Mouse (Mus musculus): ENCODE measurements at regions not wholly inside any gene's neighbourhood (a gene's known extent, or its start where the extent isn't known, plus 50 kb on each side); places are given as distances from the start of the nearest gene placed in this dataset.

DNA sequence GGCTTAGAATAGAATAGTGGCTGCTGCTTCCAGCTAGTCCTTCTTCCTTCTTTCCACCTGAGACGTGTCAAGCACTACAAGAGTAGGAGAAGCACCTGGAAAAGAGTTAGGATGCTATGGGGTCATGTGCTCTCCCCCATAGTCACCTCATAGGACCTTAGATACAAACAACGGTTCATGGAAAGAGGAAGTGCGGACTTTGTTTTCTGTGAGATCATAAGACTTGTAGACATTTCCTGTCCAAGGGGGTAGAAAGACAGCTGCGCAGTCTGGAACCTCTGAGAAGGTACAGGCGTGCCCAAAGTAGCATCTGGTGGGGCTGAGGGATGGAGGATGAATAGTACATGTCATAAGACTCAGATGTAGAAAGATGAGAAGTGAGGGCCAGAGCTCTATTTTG, 125.6 kb upstream of the Fbxo11 start:
- Histone ChIP-seq H3K27ac (ENCODE audit: control insufficient read depth, insufficient read depth, low read depth, low read length, poor library complexity) (peak overlapping the region; percentile 33; the same call in 1 of the 2 replicates), H3K4me1 (ENCODE audit: control insufficient read depth, insufficient read depth, low read length) (no peaks in the 10 kb centered on the region), H3K4me3 (replicated peaks; ENCODE audit: control insufficient read depth, low read depth, low read length) (no peak overlapping the region)
- 4% methylated on average over 5 of the region's 5 CpGs for WGBS
- TF ChIP-seq POLR2A (IDR thresholded peaks at IDR 0.05; ENCODE audit: borderline replicate concordance, control insufficient read depth, low read depth, low read length) (no peak), CTCF (IDR thresholded peaks at IDR 0.05; ENCODE audit: control insufficient read depth, insufficient read depth, low read length) (no peak)

- Histone ChIP-seq H3K4me3 (replicated peaks; ENCODE audit: control insufficient read depth, low read depth, low read length) (no peak overlapping the region), H3K4me1 (ENCODE audit: control insufficient read depth, insufficient read depth, low read length) (no peaks in the 10 kb centered on the region), H3K27ac (ENCODE audit: control insufficient read depth, insufficient read depth, low read depth, low read length, poor library complexity) (no peak overlapping the region)
- 76% methylated on average over 2 of the region's 2 CpGs for WGBS
- TF ChIP-seq POLR2A (IDR thresholded peaks at IDR 0.05; ENCODE audit: borderline replicate concordance, control insufficient read depth, low read depth, low read length) (no peak), CTCF (IDR thresholded peaks at IDR 0.05; ENCODE audit: control insufficient read depth, insufficient read depth, low read length) (no peak)
These were observed 126.4 kb upstream of the Fbxo11 start for GRCm38 (mm10) chr17:88191444-88191843.

GRCm38 (mm10) chr17:88191930-88192807, 127.1 kb upstream of the Fbxo11 start:
- 85% methylated on average over 16 of the region's 16 CpGs for WGBS
- H3K27ac ChIP-seq (ENCODE audit: control insufficient read depth, insufficient read depth, low read depth, low read length, poor library complexity): no peak overlapping the region
- H3K4me3 ChIP-seq (replicated peaks; ENCODE audit: control insufficient read depth, low read depth, low read length): no peak overlapping the region
- no peak for TF ChIP-seq POLR2A (IDR thresholded peaks at IDR 0.05; ENCODE audit: borderline replicate concordance, control insufficient read depth, low read depth, low read length)
- TF ChIP-seq CTCF (IDR thresholded peaks at IDR 0.05; ENCODE audit: control insufficient read depth, insufficient read depth, low read length): no peak
- no peaks in the 10 kb centered on the region for H3K4me1 ChIP-seq (ENCODE audit: control insufficient read depth, insufficient read depth, low read length)

- no peaks in the 10 kb centered on the region for H3K4me1 ChIP-seq (ENCODE audit: control insufficient read depth, insufficient read depth, low read length)
- TF ChIP-seq CTCF (IDR thresholded peaks at IDR 0.05; ENCODE audit: control insufficient read depth, insufficient read depth, low read length): no peak
- TF ChIP-seq POLR2A (IDR thresholded peaks at IDR 0.05; ENCODE audit: borderline replicate concordance, control insufficient read depth, low read depth, low read length): no peak
- WGBS: 80% methylated on average over 5 of the region's 5 CpGs
- H3K27ac ChIP-seq (ENCODE audit: control insufficient read depth, insufficient read depth, low read depth, low read length, poor library complexity): no peak overlapping the region
- no peak overlapping the region for H3K4me3 ChIP-seq (replicated peaks; ENCODE audit: control insufficient read depth, low read depth, low read length)
These were observed 129.6 kb upstream of the Fbxo11 start for GRCm38 (mm10) chr17:88194693-88195092.

- Histone ChIP-seq H3K4me3 (replicated peaks; ENCODE audit: control insufficient read depth, low read depth, low read length) (no peak overlapping the region), H3K4me1 (ENCODE audit: control insufficient read depth, insufficient read depth, low read length) (no peaks in the 10 kb centered on the region), H3K27ac (ENCODE audit: control insufficient read depth, insufficient read depth, low read depth, low read length, poor library complexity) (no peak overlapping the region)
- 94% methylated on average over 2 of the region's 2 CpGs for WGBS
- TF ChIP-seq POLR2A (IDR thresholded peaks at IDR 0.05; ENCODE audit: borderline replicate concordance, control insufficient read depth, low read depth, low read length): no peak
- TF ChIP-seq CTCF (IDR thresholded peaks at IDR 0.05; ENCODE audit: control insufficient read depth, insufficient read depth, low read length): no peak
These were observed 130.2 kb upstream of the Fbxo11 start for GRCm38 (mm10) chr17:88195303-88195702.

GRCm38 (mm10) chr17:88195893-88196292, 130.8 kb upstream of the Fbxo11 start:
- Histone ChIP-seq H3K27ac (ENCODE audit: control insufficient read depth, insufficient read depth, low read depth, low read length, poor library complexity) (no peak overlapping the region), H3K4me3 (replicated peaks; ENCODE audit: control insufficient read depth, low read depth, low read length) (no peak overlapping the region), H3K4me1 (ENCODE audit: control insufficient read depth, insufficient read depth, low read length) (no peaks in the 10 kb centered on the region)
- TF ChIP-seq CTCF (IDR thresholded peaks at IDR 0.05; ENCODE audit: control insufficient read depth, insufficient read depth, low read length) (no peak), POLR2A (IDR thresholded peaks at IDR 0.05; ENCODE audit: borderline replicate concordance, control insufficient read depth, low read depth, low read length) (no peak)
- whole genome bisulfite sequencing: 78% methylated on average over 6 of the region's 6 CpGs

- Histone ChIP-seq H3K27ac (ENCODE audit: control insufficient read depth, insufficient read depth, low read depth, low read length, poor library complexity) (no peak overlapping the region), H3K4me3 (replicated peaks; ENCODE audit: control insufficient read depth, low read depth, low read length) (no peak overlapping the region), H3K4me1 (ENCODE audit: control insufficient read depth, insufficient read depth, low read length) (no peaks in the 10 kb centered on the region)
- WGBS: 78% methylated on average over 1 of the region's 1 CpGs
- TF ChIP-seq POLR2A (IDR thresholded peaks at IDR 0.05; ENCODE audit: borderline replicate concordance, control insufficient read depth, low read depth, low read length) (no peak), CTCF (IDR thresholded peaks at IDR 0.05; ENCODE audit: control insufficient read depth, insufficient read depth, low read length) (no peak)
These were observed 131.2 kb upstream of the Fbxo11 start for GRCm38 (mm10) chr17:88196322-88196721.

DNA sequence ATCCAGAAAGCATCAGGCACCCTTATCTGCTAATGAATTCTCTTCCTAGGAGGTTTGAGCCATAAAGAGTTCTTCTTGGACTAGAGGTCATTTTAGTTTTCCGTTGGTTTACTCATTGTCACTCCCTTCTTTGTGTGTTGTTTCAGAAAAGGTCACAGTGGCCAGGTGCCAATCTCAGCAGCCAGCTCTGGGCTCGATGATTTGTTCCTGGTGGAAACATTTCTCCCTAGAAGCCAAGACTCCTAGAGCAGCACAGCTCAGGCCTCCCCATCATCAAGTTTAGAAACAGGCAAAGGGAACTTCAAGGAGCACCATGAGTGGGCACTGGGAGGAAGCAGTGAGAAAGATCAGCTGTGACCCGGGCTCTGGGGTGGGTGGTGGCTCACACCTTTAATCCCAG, 132.3 kb upstream of the Fbxo11 start:
- TF ChIP-seq POLR2A (IDR thresholded peaks at IDR 0.05; ENCODE audit: borderline replicate concordance, control insufficient read depth, low read depth, low read length) (no peak), CTCF (IDR thresholded peaks at IDR 0.05; ENCODE audit: control insufficient read depth, insufficient read depth, low read length) (no peak)
- Histone ChIP-seq H3K4me3 (replicated peaks; ENCODE audit: control insufficient read depth, low read depth, low read length) (no peak overlapping the region), H3K4me1 (ENCODE audit: control insufficient read depth, insufficient read depth, low read length) (no peaks in the 10 kb centered on the region), H3K27ac (ENCODE audit: control insufficient read depth, insufficient read depth, low read depth, low read length, poor library complexity) (no peak overlapping the region)
- 62% methylated on average over 3 of the region's 3 CpGs for WGBS

All from bone marrow, adult 2 months (tissue).